Mouse (Mus musculus): ENCODE measurements at regions not wholly inside any gene's neighbourhood (a gene's known extent, or its start where the extent isn't known, plus 50 kb on each side); places are given as distances from the start of the nearest gene placed in this dataset.

DNA sequence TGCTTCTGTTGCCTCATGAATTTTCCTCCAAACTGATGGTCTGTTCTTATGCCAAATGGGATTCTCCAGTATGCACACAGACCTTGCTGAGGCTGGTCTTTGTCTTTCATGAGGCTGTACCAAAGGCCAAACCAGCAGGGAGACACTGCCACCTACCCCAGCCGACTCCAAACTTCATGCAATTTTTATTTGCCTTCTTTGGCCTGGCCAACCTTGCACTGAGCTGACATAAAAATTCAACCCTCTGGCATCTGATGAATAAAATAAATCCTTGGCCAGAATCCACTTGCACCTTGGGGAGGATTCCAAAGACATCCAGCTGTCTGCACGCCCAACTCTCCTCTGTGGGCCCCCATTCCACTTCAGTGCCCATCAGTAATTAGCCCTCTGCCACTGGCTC lies 126.0 kb upstream of the Nmur2 start:
- TF ChIP-seq CTCF (IDR thresholded peaks at IDR 0.05; ENCODE audit: borderline replicate concordance, extremely low read depth, insufficient read depth, insufficient read length): no peak
- no peak for TF ChIP-seq POLR2A (IDR thresholded peaks at IDR 0.05; ENCODE audit: borderline replicate concordance, extremely low read depth, insufficient read depth, insufficient read length, poor library complexity, severe bottlenecking)
